Mouse (Mus musculus) NIH3T3 (cell line): ENCODE data around the gene Bicra.

Source experiments
- DNase-seq: peaks from one replicate; pipeline ENCODE4 v3.0.0-alpha.2; 2012; ENCODE audit warnings: low read depth

The Bicra gene

DNA sequence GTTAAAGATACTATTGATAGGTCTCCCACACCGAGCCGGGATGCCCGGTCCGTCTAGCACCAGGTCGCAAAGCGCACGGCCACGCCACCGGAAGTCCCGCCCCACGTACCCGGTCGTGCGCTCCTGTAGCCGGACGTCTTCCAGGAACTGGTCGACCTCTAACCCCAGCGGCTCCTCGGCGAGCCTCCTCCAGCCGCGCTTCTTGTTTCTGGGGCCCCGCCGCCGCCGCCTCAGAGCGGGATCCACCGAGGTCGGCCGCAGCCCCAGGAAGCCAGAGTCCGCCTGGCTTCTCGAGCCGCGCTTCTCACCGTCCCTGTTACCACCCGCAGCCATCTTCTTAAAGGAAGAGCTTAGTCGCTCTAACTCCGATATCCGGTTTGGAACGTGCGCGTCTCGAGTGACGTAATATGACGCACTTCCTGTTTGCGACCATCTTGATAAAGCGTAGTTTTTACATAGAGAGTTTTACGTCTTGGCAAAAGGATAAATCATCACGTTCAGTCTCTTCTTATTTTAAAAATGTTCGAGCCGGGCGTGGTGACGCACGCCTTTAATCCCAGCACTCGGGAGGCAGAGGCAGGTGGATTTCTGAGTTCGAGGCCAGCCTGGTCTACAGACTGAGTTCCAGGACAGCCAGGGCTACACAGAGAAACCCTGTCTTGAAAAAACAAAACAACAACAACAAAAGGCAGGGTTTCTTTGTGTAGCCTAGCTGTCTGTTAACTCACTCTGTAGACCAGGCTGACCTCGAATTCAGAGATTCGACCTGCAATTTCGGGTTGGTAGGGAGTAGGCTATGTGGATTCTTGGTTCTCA, 101.8 kb downstream of the Bicra start, which contains the start of gene Nop53:
Gene Nop53 (minus strand): TSS at position 354 of the 816 bp plus-strand sequence.
- peak; percentile 98 for DNase-seq

DNA sequence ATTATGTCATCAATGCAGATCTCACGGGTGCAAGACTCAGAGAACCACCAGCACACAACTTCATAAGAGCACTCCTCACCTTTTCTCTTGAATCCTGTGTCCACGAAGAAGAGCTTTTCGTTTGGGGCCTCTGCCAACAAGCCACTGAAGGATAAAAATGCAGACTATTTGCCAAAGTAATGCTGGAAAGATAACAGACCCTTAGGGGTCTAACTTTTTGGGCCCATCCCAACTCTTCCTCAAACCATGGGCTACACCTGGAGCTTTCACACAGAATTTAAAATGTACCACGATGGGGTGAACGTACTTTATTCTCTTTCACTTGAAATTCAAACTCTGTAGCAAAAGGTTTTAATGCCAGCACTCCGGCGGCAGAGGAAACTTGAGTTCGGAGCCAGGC, 102.5 kb downstream of the Bicra start:
- DNase-seq: no peak

DNA sequence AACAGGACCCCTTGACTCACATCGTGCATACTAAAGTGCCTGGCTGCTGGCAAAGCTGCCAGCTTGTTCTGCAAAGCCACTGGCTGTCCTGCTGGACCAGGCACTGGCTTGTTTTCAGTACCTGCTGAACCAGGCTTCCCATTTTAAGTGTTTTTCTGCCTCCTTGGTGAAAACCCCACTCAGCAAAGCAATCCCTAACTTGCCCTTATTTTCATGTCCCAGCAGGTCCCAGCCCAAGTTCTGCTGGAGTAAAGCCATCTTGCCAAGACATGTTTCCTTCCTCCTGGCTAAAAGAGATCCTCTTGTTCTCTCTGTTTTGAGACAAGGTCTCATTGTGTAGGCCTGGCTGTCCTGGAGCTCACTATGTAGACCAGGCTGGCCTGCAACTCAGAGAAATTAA, 103.4 kb downstream of the Bicra start:
- no peak for DNase-seq

DNA sequence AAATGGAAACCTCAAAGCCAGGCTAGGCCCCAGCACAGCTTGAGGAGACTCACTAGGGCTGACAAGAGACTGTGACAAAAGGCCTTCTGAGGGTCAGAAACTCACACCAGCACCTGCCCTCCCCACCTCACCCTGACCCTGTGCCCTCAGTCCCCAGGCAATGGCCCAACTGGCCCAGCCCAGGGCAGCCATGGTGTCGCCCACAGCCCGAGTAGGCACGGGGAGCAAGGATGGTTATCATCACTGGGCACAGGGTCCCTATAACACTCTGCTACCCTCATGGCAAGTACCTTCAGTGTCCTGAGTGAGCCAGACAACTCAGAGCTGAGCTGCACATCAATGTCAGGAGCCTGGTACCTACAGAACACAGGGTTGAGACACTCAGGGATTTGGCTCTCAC, 109.1 kb downstream of the Bicra start:
- no peak for DNase-seq

DNA sequence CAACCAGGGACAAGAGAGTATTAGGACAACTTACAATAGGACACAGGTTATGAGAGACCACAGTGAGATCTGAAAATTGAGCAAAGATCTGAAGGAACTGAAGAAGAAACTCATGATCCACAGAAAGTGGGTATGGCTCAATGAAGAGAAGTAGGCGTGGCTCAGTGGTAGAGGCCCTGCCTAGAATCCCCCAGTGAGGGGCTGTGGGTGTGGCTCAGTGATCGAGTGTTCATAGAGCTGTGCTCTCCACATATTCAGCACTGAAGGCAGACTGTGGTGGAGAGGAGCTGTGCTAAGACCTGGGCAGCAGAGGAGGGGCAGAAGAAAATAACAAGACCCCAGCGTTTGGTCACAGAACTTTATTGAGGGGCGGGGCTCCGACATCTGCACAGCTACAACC, 110.2 kb downstream of the Bicra start:
- no peak for DNase-seq

DNA sequence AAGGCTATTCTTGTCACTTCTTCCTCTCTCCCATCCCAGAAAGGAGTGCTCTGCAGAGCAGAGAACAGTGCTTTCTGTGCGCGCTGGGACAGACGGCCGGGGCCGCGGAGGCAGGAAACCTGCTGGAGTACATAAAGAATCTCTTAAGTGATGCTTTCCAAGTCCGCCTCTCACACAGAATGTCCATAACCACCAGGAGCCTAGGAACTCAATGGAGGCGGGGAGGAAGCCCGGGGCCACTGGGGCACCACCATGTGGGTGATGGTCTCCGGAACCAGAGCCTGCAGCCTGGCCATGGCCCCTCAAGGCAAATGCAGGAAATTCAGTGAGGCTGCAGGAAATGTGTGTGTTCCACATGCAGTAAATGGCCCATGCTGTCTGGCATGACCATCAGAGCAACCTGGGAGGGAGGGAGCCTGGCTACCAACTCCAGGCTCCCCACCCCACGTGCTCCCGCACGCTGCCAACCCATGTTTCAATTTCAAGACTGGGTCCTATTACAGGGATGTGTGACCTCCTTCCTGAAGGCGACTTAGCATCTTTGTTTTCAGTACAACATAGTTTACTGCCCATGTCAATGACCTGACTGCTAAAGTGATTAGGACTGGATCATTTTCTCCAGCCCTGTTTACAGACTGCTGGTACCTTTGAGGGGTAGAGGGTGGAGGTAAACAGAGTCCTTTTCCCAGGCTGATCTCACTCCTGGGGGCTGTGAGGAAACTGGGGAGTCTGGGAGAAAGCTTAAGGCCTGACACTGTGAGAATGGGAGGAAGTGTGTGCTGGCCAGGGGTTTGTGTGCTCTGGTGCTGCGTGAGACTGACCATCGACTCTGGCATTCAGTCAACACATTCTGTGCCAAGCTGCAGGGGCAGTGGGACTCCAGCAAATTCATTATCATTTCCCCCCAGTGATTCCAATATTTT, 114.0 kb downstream of the Bicra start:
- DNase-seq: no peak

DNA sequence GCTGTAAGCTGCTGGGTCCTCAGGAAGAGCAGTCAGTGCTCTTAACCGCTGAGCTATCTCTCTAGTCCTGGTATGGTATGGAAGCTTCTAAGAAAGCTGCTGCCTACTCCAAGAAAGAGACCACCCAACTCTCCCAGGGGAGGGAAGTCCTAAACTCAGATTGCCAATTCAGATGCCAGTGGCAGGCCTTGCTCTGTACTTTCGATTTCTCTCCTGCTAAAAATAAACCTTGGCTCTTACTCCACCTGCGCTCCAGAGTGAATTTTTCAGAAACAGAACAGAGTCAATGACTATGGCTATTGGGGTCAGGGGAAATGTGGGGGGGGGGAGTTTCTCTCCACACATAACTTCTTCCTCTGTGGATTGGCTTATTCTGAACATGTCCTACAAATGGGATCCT, 116.1 kb downstream of the Bicra start:
- peak; percentile 43 for DNase-seq

DNA sequence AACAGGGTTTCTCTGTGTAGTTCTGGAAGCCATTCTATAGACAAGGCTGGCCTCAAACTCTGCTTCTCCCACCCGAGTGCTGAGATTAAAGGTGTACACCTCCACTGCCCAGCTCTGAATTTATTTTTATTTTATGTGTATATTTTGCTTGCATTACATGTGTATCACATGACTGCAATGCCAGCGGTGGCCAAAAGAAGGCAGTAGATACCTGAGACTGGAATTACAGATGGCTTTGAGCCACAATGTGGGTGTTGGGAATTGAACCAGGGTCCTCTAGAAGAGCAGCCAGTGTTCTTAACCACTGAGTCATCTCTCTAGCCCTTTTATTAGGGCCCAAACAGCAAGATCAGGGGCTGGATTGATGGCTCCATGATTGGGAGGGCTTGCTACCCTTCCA, 117.2 kb downstream of the Bicra start:
- peak; percentile 58 for DNase-seq

DNA sequence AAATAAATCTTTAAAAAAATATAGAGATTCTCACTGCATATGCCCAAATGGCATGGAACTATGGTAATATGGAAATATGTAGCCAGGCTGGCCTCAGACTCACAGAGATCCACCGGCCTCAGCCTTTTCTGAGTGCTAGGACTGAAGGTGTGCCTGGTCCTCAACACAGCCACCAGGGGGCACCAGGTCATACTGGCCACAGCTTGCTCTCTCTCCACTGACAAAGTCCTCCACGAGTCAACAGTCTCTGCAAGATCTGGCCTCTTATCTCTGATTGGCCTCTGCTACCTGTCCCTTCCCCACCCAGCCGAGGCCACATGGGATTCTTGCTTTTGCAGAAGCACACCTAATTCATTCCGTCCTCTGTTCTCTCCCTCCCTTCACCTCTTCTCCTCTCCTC, 117.8 kb downstream of the Bicra start:
- peak; percentile 76 for DNase-seq

DNA sequence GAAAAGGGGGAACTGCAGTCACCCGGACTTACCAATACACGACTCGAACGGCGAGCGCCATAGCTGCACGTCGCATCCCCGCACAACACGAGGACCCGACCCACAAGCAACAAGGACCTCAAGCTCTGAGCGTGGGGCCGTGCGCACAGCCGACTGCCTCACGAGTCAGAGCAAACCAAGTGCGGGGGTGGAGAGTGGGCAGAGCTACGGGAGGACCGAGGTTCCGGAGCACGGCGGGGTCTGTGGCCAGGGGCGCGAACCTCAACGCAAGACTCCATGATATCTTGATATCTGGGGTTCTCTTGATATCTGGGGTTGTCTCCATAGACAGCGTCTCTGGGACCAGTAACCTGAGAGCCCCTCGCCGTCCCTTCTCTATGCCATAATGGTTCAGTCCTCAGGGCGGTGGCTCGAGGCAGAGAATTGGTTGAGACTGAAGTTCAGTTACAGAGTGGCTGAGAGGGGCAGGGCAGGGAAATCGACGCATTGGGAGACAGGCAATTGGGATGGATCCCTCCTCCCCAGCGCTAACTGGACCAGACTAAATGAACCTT, 125.4 kb downstream of the Bicra start, which contains the start of gene Selenow:
Gene Selenow (minus strand): TSS at position 183 of the 554 bp plus-strand sequence.
- peak; percentile 96 for DNase-seq

DNA sequence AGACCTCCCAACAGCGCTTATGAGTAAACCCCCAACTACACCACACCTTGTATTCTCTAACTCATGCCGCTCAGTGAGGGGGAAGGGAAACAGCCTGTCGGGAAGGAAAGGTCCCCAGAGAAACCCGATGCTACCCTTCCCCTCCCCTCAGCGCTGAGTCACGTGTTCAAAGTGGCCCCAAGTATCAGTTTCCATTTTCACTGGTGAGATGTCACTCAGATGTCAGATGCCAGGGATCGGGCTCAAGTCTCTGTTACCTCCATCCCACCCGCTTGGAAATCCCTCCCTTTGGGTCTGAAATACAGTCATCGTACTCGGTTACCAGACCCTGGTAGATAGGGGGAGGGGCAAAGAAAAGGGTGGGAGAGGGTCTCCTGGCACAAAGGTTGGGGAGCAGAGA, 125.9 kb downstream of the Bicra start:
- peak; percentile 77 for DNase-seq
